Mouse (Mus musculus) kidney, adult 2 months (tissue): ENCODE results near the gene Snx3. TPM values are rescaled to one million over a fixed set of nuclear protein-coding genes. Genes with fewer than 3 reads are reported as not detected.

Experiments used
- DNase-seq: peaks from one replicate; pipeline ENCODE4 v3.0.0; 2021
- H3K27ac ChIP-seq: fragments of 200-500 bp; 2 replicates; pipeline ENCODE4 v1.5.1; 2012; ENCODE audit warnings: low read depth, low read length, control low read depth, inconsistent platforms; ENCODE audit not compliant: insufficient read depth
- H3K27me3 ChIP-seq: fragments of 200-500 bp; replicated peaks from 2 replicates; pipeline ENCODE4 v1.6.1; 2012; ENCODE audit warnings: mild to moderate bottlenecking, moderate library complexity, low read length, inconsistent platforms; ENCODE audit not compliant: control insufficient read depth, insufficient read depth
- H3K36me3 ChIP-seq: fragments of 200-500 bp; 2 replicates; pipeline ENCODE4 v1.6.1; 2012; ENCODE audit warnings: mild to moderate bottlenecking, moderate library complexity, low read length, inconsistent platforms; ENCODE audit not compliant: control insufficient read depth, insufficient read depth
- H3K4me1 ChIP-seq: fragments of 200-500 bp; 2 replicates; pipeline ENCODE4 v1.6.1; 2011; ENCODE audit warnings: low read length; ENCODE audit not compliant: control insufficient read depth, insufficient read depth
- H3K4me3 ChIP-seq: fragments of 200-500 bp; 2 replicates; pipeline ENCODE4 v1.5.1; 2011; ENCODE audit warnings: mild to moderate bottlenecking, low read depth, low read length, control low read depth; ENCODE audit not compliant: insufficient read depth
- CTCF ChIP-seq: fragments of 200-500 bp; conservative IDR thresholded peaks from 2 replicates; pipeline ENCODE4 v1.5.1; 2011; ENCODE audit warnings: low read depth, mild to moderate bottlenecking, control low read depth, low read length, moderate library complexity, mixed read lengths; ENCODE audit not compliant: insufficient read depth, insufficient read length
- POLR2A ChIP-seq: fragments of 200-500 bp; IDR thresholded peaks from one replicate; pipeline ENCODE4 v1.6.1; 2011; ENCODE audit warnings: low read depth, low read length, control low read depth
- WGBS: fragments of 180-500 bp; shearing (Covaris S2); methylation state at CpG from one replicate; pipeline ENCODE4 v1.1.7; 2018; 5-methylcytosine and 5-hydroxymethylcytosine counted together
- polyA plus RNA-seq: library from polyadenylated mRNA; depleted of rRNA; stranded (reverse); fragments of >200 nt; gene quantifications from 2 replicates; pipeline ENCODE4 v1.2.3, GENCODE M21; 2012

Gene Snx3
- polyA plus RNA-seq, 1 experiment = 430 TPM

GRCm38 (mm10) chr10:42525682-42526081 is 23.9 kb downstream of the Snx3 start:
- peaks cover 14% of the 10 kb centered on the region for H3K4me1 ChIP-seq
- peaks cover 1% of the 10 kb centered on the region; the same call in 1 of the 2 replicates for H3K36me3 ChIP-seq
- no peak for DNase-seq
- WGBS = 98% methylated on average over 3 of the region's 3 CpGs
- H3K27ac ChIP-seq = no peak overlapping the region
- TF ChIP-seq CTCF (no peak), POLR2A (no peak)
- H3K4me3 ChIP-seq = no peak overlapping the region
- H3K27me3 ChIP-seq = no peaks in the 10 kb centered on the region

GRCm38 (mm10) chr10:42533836-42534453 is 32.1 kb downstream of the Snx3 start:
- TF ChIP-seq POLR2A (no peak), CTCF (no peak)
- Histone ChIP-seq H3K36me3 (no peaks in the 10 kb centered on the region; the same call in 1 of the 2 replicates), H3K4me3 (no peak overlapping the region), H3K4me1 (no peaks in the 10 kb centered on the region), H3K27ac (no peak overlapping the region), H3K27me3 (no peaks in the 10 kb centered on the region)
- no peak for DNase-seq
- WGBS = 92% methylated on average over 11 of the region's 11 CpGs

- WGBS = 87% methylated on average over 9 of the region's 9 CpGs
- no peaks in the 10 kb centered on the region for H3K36me3 ChIP-seq
- no peaks in the 10 kb centered on the region for H3K27me3 ChIP-seq
- H3K4me1 ChIP-seq = no peaks in the 10 kb centered on the region
- no peak overlapping the region for H3K27ac ChIP-seq
- no peak for TF ChIP-seq CTCF
- no peak for TF ChIP-seq POLR2A
- DNase-seq = no peak
- H3K4me3 ChIP-seq = no peak overlapping the region
Observed at GRCm38 (mm10) chr10:42537571-42538316, 35.9 kb downstream of the Snx3 start.

- no peak for DNase-seq
- TF ChIP-seq CTCF (no peak), POLR2A (no peak)
- Histone ChIP-seq H3K4me3 (no peak overlapping the region), H3K4me1 (no peaks in the 10 kb centered on the region), H3K27ac (no peak overlapping the region), H3K36me3 (no peaks in the 10 kb centered on the region), H3K27me3 (no peaks in the 10 kb centered on the region)
- 76% methylated on average over 6 of the region's 6 CpGs for WGBS
Observed at GRCm38 (mm10) chr10:42545707-42546503, 44.1 kb downstream of the Snx3 start.

- Histone ChIP-seq H3K4me3 (no peak overlapping the region), H3K27me3 (no peaks in the 10 kb centered on the region), H3K36me3 (no peaks in the 10 kb centered on the region), H3K27ac (no peak overlapping the region), H3K4me1 (no peaks in the 10 kb centered on the region)
- WGBS = 99% methylated on average over 3 of the region's 3 CpGs
- DNase-seq = no peak
- TF ChIP-seq POLR2A (no peak), CTCF (no peak)
Observed at GRCm38 (mm10) chr10:42546507-42546906, 44.7 kb downstream of the Snx3 start.

- Histone ChIP-seq H3K4me3 (no peak overlapping the region), H3K27ac (no peak overlapping the region), H3K27me3 (no peaks in the 10 kb centered on the region; the same call in 1 of the 2 replicates), H3K4me1 (no peaks in the 10 kb centered on the region), H3K36me3 (no peaks in the 10 kb centered on the region)
- TF ChIP-seq CTCF (no peak), POLR2A (no peak)
- no peak for DNase-seq
- WGBS = 83% methylated on average over 5 of the region's 5 CpGs
Observed at GRCm38 (mm10) chr10:42559581-42560200, 57.9 kb downstream of the Snx3 start.

GRCm38 (mm10) chr10:42562272-42562671 is 60.4 kb downstream of the Snx3 start:
- TF ChIP-seq POLR2A (no peak), CTCF (no peak)
- Histone ChIP-seq H3K27ac (no peak overlapping the region), H3K4me1 (no peaks in the 10 kb centered on the region), H3K36me3 (no peaks in the 10 kb centered on the region), H3K4me3 (no peak overlapping the region), H3K27me3 (no peaks in the 10 kb centered on the region; the same call in 1 of the 2 replicates)
- peak; percentile 12 for DNase-seq
- WGBS = 5% methylated on average over 12 of the region's 12 CpGs
